Mouse (Mus musculus): ENCODE results near the gene Me1. TPM values are rescaled to one million over a fixed set of nuclear protein-coding genes. Genes with fewer than 3 reads are reported as not detected.

Gene Me1
- 10 to 100 TPM; 63.2 to 63.9 TPM for total RNA-seq (2021)
- long read RNA-seq, experiment 1, transcript Me1-201 (14 exons, 3,288 nt), result major isoform, 52 of 60 reads
- long read RNA-seq, experiment 1, partial matches to known transcripts, result 7 of 60 reads
- long read RNA-seq, experiment 1, other reads (novel, unspliced or antisense), result 1 of 60 reads
- long read RNA-seq, experiment 2, transcript Me1-201 (14 exons, 3,288 nt), result major isoform, 87 of 103 reads
- long read RNA-seq, experiment 2, partial matches to known transcripts, result 10 of 103 reads
- long read RNA-seq, experiment 2, other reads (novel, unspliced or antisense), result 6 of 103 reads

DNA sequence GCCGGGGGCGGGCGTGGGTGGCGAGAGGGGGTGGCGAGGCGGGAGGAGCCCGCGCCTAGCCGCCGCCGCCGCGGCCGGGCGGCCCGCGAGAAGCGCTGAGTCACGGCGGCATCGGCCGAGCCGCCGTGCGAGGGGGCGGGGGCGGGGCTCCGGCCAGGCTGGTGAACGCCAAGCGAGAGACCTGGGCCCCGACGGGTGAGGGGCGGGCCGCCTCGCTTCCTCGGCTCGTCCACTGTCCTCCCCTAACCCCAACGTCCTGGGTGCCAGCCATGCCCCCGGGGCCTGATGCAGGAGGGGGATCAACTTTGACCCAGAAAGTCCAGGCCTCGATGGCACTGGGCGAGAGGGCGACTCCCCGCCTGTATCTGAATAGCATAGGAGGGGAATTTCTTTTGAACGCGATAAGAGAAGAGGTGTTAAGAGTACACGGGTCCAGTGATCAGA is at the start of gene Me1:
Gene Me1, minus strand, starts transcription at position 136 of the 444 bp plus-strand sequence.
- H3K27ac ChIP-seq, result peak within 1 kb of the TSS; percentile 91
- peak within 1 kb of the TSS; percentile 78 for H3K4me3 ChIP-seq
- TF ChIP-seq CTCF (conservative IDR thresholded peaks at IDR 0.05), result no peak

GRCm38 (mm10) chr9:86744041-86744440 is 48.3 kb upstream of the Me1 start:
- TF ChIP-seq CTCF (conservative IDR thresholded peaks at IDR 0.05), result no peak
- peak overlapping the region; percentile 43 for H3K4me3 ChIP-seq

More for the DNA sequence above, at the start of gene Me1:
- DNase-seq (ENCODE audit: low spot score in 2 of 2), result peak in 1 of 2 experiments; percentile 10

GRCm38 (mm10) chr9:86742959-86743911 is 47.5 kb upstream of the Me1 start, which contains the start of gene Prss35:
Prss35 (plus strand) TSS chr9:86743649.
- Histone ChIP-seq H3K4me3 (peak within 1 kb of the TSS; percentile 43), H3K27ac (peak within 1 kb of the TSS; percentile 6; the same call in 1 of the 2 replicates)
- DNase-seq (ENCODE audit: low spot score in 2 of 2), result no peak
- peak; percentile 21 for TF ChIP-seq CTCF (conservative IDR thresholded peaks at IDR 0.05)

More at GRCm38 (mm10) chr9:86744041-86744440, 48.3 kb upstream of the Me1 start:
- H3K27ac ChIP-seq, result peak overlapping the region; percentile 6; the same call in 1 of the 2 replicates
- no peak for DNase-seq (ENCODE audit: low spot score in 2 of 2)

DNA sequence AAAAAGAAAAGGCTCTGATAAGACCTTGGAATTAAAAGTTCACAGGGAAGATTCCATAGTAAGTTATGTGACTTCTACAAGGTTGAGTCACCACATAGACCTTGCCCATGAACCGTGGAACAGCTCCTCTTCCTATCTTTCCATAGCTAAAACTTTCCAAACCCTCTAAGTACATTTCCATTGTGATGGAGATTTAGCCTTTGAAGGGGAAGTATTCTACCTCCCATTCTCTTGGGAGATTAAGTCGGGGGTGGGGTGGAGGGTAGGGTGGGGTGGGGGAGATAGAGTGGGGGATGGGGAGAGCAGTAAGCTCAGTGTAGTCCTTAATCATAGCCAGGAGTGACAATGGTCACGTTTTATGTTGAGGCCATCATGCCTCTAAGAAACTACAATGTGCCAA is 44.2 kb upstream of the Me1 start:
- no peak for TF ChIP-seq CTCF (conservative IDR thresholded peaks at IDR 0.05)
- no peak overlapping the region for H3K27ac ChIP-seq
- no peak overlapping the region for H3K4me3 ChIP-seq
- no peak for DNase-seq (ENCODE audit: low spot score in 2 of 2)

GRCm38 (mm10) chr9:86738801-86739200 is 43.0 kb upstream of the Me1 start:
- TF ChIP-seq CTCF (conservative IDR thresholded peaks at IDR 0.05), result no peak
- Histone ChIP-seq H3K27ac (no peak overlapping the region), H3K4me3 (no peak overlapping the region)
- DNase-seq (ENCODE audit: low spot score in 2 of 2), result no peak

GRCm38 (mm10) chr9:86738067-86738466 is 42.3 kb upstream of the Me1 start:
- no peak for TF ChIP-seq CTCF (conservative IDR thresholded peaks at IDR 0.05)
- H3K4me3 ChIP-seq, result no peak overlapping the region
- DNase-seq (ENCODE audit: low spot score in 2 of 2), result no peak
- H3K27ac ChIP-seq, result no peak overlapping the region

GRCm38 (mm10) chr9:86736991-86737390 is 41.2 kb upstream of the Me1 start:
- no peak for TF ChIP-seq CTCF (conservative IDR thresholded peaks at IDR 0.05)
- DNase-seq (ENCODE audit: low spot score in 2 of 2), result no peak
- Histone ChIP-seq H3K27ac (no peak overlapping the region), H3K4me3 (no peak overlapping the region)

GRCm38 (mm10) chr9:86734795-86735194 is 39.0 kb upstream of the Me1 start:
- Histone ChIP-seq H3K4me3 (no peak overlapping the region), H3K27ac (0 out of 2 replicates have a peak overlapping the region, but pooled peaks have one; percentile 33)
- no peak for TF ChIP-seq CTCF (conservative IDR thresholded peaks at IDR 0.05)
- no peak for DNase-seq (ENCODE audit: low spot score in 2 of 2)

- DNase-seq (ENCODE audit: low spot score in 2 of 2), result no peak
- Histone ChIP-seq H3K4me3 (no peak overlapping the region), H3K27ac (no peak overlapping the region)
- no peak for TF ChIP-seq CTCF (conservative IDR thresholded peaks at IDR 0.05)
Observed at GRCm38 (mm10) chr9:86734357-86734756, 38.6 kb upstream of the Me1 start.

DNA sequence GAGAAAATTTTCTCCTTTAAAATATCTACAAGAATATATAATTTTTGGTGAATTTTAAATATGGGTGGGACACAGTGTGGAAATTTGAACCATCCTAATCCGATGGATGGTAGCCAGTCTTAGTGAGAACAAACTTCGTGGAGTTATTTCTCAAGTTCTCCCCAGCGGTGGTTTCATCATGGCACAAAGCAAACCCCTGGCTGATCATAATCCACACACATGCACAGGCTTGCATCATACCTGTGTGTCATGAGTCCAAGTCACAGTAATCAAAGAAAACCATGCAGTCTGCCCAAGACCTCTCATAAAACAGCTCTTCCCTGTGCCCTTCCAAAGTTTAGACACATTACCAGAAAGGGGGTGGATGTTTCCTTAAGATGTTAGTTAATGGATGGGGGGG is 34.1 kb upstream of the Me1 start:
- no peak for DNase-seq (ENCODE audit: low spot score in 2 of 2)
- H3K4me3 ChIP-seq, result no peak overlapping the region
- no peak for TF ChIP-seq CTCF (conservative IDR thresholded peaks at IDR 0.05)
- H3K27ac ChIP-seq, result no peak overlapping the region

- TF ChIP-seq CTCF (conservative IDR thresholded peaks at IDR 0.05), result no peak
- H3K4me3 ChIP-seq, result no peak overlapping the region
- no peak overlapping the region for H3K27ac ChIP-seq
Observed at GRCm38 (mm10) chr9:86729084-86729483, 33.3 kb upstream of the Me1 start.

GRCm38 (mm10) chr9:86728214-86728814 is 32.6 kb upstream of the Me1 start:
- no peak for DNase-seq (ENCODE audit: low spot score in 2 of 2)
- Histone ChIP-seq H3K4me3 (no peak overlapping the region), H3K27ac (no peak overlapping the region)
- no peak for TF ChIP-seq CTCF (conservative IDR thresholded peaks at IDR 0.05)

More at GRCm38 (mm10) chr9:86729084-86729483, 33.3 kb upstream of the Me1 start:
- no peak for DNase-seq (ENCODE audit: low spot score in 2 of 2)

- no peak for TF ChIP-seq CTCF (conservative IDR thresholded peaks at IDR 0.05)
- Histone ChIP-seq H3K4me3 (no peak overlapping the region), H3K27ac (no peak overlapping the region)
- DNase-seq (ENCODE audit: low spot score in 2 of 2), result no peak
Observed at GRCm38 (mm10) chr9:86726381-86726720, 30.6 kb upstream of the Me1 start.
